Mouse (Mus musculus): ENCODE measurements at regions not wholly inside any gene's neighbourhood (a gene's known extent, or its start where the extent isn't known, plus 50 kb on each side); places are given as distances from the start of the nearest gene placed in this dataset.

GRCm38 (mm10) chr12:7777220-7778055 is 200.0 kb upstream of the Apob start:
- TF ChIP-seq CTCF (IDR thresholded peaks at IDR 0.05; ENCODE audit: extremely low read depth, insufficient read length, insufficient replicate concordance, low read depth, low read length) (no peak), POLR2A (IDR thresholded peaks at IDR 0.05; ENCODE audit: low read depth, low read length) (no peak)

All from small intestine, adult 2 months (tissue).